Mouse (Mus musculus) ES-Bruce4 (cell line): ENCODE results near the gene Tmem163.

ENCODE experiments used
- CTCF ChIP-seq: IDR thresholded peaks from one replicate; pipeline ENCODE4 v1.8.1; 2011; ENCODE audit warnings: low read depth, low read length
- POLR2A ChIP-seq: IDR thresholded peaks from one replicate; pipeline ENCODE4 v1.8.1; 2011; ENCODE audit warnings: low read length; ENCODE audit not compliant: insufficient read depth

DNA sequence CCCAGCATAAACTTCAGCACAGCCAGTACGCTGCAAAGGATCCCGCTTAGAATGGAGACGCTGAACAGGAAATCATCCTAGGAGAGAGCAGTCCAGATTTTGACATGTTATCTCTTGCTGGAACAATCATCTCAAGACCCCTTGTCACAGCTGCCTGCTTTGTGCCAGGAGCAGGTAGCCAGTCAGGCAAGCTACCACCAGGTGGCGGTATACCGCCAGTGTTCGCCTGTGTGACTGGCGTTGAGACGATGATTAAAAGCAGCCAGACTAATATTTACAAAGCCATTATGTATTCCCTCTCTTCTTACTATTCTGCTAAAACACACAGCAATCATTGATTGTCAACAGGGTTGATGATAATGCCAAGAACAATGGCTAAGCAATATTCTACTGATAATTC, 179.1 kb downstream of the Tmem163 start:
- TF ChIP-seq CTCF (peak; percentile 89), POLR2A (no peak)
